Mouse (Mus musculus) embryo, embryonic 10.5 days (tissue): ENCODE measurements around the gene Kank3.
"Not testable (repeated sequence)": the region's sequence is repeated elsewhere in the genome, so short reads cannot be mapped to it uniquely, and the experiment has no call there.

Source experiments
- DNase-seq: peaks from one replicate; pipeline ENCODE4 v3.0.0-alpha.2; 2015; ENCODE audit warnings: low spot score

Kank3 gene

DNA sequence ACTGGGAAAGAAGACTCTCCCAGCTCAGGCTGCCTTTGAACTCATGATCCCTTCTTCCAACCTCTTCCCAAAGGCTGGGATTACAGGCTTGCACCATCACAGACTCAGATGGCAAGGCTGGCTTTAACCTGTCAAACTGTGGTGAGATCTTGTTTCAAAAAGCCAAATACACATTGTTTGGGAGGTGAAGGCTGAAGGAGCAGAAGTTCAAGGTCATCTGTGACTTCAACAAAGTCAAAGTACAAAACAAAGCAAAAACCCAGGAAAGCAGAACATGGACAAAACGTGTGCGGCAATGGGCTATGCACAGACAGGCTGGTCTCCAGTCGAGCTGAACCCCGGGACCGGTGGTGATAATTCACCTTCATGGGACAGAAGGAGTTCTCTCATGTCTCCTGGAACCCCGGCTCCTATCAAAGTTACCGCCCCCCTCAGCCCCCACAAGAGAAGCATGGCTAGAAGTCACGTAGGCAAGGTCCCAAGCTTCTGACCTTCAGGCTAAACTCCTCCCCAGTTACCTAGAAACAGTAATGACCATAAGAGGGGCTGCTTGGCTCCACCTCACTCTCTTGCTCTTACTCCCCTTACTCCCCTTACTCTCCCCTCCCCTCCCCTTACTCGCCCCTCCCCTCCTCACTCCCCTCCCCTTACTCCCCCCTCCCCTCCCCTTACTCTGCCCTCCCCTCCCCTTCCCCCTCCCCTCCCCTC is 3.0 kb upstream of the Kank3 start:
- no peak for DNase-seq

DNA sequence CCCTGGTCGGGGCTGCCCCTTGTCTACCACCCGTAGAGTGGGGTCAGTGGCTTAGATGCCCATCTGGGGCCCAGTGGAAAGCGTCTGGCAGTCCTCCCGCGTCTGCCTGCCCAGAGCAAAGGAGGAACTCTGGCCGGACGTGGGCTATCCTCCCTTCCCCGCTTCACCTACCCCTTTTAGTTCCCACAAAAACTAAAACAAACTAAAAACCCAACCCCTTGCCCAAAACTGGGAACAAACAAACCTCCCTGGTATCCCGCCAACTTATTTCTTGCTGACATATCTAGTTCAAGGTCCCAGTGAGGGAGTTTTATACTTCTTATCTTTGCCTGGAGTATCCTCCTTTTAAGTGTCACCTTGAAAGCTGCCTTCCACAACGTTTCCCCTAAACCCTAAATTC is 2.1 kb upstream of the Kank3 start:
- DNase-seq, result no peak

DNA sequence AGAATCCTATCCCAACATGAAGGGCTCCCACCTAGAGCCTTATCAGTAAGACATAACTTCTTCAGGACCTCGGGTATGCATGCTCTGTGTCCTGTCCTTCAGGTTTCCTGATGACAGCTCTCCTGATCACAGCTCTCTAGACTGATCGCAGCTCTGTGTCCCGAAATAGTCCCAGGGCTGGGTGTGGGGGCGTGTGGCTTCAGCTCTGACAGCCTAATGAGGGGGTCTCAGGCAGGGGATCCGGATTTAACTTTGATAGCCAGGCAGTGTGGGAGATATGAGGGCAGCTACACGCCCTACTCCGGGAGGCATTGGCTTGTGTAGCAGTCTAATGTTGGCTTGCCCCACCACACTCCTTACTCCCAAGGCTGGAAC is 810 bp downstream of the Kank3 start:
- no peak for DNase-seq

DNA sequence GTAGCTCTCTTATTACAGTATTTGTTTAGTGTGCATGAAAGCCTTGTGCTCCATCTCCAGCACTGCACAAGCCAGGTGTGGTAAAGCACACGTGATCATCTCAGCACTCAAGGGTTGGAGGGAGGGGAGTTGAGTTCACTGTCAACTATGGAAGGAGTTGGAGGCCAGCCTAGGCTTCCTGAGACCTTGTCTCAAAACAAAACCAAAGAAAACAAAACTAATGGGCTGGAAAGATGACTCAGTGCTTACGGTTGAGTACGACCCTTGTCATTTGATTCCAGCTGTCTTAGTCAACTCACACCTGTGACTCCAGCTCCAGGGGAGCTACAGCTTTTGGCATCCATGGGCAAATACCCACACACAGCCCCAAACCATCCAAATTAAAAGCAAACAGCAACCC is 2.2 kb downstream of the Kank3 start:
- no peak for DNase-seq

DNA sequence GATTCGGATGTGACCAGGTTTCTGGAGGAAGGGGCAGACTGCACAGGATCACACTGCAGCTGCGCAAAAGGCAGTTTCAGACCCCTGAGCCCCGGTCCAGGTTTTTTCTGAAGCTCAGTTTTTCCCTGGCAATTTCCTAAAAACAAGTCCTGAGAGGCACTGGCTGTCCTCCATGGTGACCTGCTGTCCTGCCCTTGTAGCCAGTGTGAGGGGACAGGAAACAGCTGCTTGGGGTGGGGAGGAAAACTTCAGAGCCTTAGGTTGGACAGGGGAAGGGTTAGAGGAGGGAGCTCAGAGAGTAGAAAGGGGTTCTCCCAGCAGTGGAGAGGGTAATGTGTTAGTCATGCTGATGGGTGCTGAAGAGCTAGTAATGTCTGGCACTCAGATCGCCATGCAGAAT is 2.7 kb downstream of the Kank3 start:
- no peak for DNase-seq

DNA sequence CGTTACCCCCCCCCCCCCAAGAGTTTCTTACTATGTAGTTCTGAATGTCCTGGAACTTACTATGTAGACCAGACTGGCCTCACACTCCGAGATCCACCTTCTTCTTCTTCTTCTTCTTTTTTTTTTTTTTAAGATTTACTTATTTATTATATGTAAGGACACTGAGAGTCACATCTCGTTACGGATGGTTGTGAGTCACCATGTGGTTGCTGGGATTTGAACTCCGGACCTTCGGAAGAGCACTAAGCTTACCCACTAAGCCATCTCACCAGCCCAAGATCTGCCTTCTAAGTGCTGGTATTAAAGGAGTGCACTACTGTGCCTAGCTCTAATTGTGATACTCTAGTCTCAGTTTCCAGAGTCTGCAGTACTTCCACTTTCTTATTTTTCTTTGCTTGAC is 5.1 kb downstream of the Kank3 start:
- no peak for DNase-seq

DNA sequence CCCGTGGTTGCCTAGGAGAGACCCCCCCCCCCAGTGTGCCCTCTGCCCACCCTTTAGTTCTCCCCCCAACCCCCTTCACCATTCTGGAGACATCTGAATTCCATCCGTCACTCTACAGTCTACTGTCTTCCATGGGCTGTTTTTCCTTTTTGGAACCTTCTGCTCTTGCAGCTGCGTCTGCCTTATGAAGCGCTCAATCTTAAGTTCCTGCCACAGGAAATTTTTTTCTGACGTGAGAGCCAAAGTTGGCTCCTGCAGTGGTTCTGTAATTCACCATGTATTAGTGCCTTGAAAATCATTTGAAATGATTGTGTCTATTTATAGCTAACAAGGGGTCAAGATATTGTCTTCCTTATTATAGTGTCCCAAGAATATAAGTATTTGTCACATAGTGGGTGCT is 6.3 kb downstream of the Kank3 start:
- DNase-seq, result no peak

DNA sequence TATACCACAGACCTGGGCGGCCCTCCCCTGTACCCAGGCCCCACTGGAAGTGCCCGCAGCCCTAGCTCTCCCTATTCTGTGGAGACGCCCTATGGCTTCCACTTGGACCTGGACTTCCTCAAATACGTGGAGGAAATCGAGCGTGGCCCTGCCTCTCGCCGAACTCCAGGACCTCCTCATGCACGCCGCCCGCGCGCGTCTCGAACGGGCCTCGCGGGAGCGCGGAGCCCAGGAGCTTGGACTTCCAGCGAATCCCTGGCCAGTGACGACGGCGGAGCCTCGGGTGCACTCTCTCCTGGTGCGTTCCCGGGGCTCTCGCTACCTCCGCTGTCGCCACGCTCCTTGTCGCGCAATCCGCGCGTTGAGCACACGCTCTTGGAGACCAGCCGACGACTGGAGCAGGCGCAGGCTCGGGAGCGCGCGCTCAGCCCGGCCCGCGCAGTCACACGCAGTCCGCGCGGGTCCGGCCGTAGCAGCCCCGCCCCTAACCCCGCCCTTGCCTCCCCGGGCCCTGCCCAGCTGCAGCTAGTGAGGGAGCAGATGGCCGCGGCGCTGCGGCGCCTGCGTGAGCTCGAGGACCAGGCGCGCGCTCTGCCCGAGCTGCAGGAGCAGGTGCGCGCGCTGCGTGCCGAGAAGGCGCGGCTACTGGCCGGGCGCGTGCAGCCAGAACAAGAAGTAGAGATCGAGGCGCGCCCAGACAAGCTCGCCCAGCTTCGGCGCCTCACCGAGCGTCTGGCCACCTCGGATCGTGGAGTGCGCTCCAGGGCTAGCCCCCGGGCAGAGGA is 7.1 kb downstream of the Kank3 start:
- peak; percentile 97 for DNase-seq

DNA sequence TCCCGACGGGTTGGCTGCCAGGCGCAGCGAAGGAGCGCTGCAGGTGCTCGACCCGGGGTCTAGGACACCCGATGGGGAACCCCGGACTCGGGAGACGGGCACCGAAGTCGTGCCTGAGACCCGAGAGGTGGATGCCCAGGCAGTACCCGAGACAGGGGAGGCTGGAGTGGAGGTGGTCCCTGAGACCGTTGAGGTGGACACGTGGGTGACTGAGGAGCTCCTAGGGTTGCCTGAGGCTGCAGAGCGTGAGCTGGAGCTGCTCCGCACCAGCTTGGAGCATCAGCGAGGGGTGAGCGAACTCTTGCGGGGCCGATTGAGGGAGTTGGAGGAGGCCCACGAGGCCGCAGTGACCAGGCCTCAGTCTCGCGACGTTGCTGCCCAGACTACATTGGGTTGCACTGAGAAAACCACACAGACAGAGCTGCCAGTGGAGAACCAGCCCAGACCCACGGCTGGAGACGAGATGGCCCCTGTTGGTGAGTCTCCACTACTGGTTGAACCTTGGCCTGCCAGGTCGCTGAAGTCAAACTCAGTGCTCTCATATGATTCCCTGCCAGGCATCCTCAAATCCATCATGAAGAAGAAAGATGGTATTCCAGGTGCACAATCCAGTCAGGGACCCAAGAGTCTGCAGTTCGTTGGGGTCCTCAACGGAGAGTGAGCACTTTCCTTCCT is 7.8 kb downstream of the Kank3 start:
- no peak for DNase-seq

DNA sequence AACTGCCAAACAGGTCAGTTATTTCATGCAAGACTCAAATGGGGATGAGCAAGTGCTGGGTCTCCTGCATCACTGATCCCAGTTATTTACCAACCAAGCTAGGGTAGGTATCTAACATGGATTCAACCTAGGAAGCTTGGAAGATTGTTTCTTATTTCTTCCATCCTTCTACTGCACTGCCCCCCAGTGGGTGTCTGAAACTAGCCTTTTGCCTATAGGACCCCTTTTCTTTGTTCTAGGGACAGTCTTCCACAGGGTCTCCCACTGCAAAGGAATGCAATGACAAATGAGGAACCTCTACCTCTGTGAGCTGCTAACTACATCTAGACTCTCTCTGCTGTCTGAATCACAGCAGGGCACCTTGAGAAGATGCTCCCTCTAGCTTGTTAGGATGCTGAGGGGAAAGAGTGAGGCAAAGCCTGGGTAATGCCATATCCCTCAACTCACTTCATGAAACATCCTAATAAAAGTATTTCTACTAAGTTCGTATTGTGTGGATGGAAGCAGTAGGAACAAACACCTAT is 12.2 kb downstream of the Kank3 start:
- no peak for DNase-seq

DNA sequence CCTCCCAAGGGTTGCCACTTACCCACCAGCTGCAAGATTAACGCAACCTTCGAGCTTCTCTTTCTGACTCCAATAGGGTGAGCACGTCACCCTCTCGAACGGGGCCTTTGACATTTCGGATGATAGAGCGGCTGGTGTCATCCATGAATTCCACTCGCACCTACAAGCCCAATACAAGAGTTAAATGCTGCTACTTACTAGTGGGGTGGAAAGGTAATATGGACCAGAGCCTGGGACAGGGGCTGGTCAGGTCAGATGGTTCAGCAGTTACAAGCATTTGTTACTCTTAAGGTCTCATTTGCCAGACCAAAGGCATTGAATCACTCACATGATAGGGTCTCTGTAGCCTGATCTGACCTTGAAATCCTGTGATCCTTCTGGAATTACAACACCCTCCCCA is 12.9 kb downstream of the Kank3 start:
- not testable (repeated sequence) for DNase-seq

DNA sequence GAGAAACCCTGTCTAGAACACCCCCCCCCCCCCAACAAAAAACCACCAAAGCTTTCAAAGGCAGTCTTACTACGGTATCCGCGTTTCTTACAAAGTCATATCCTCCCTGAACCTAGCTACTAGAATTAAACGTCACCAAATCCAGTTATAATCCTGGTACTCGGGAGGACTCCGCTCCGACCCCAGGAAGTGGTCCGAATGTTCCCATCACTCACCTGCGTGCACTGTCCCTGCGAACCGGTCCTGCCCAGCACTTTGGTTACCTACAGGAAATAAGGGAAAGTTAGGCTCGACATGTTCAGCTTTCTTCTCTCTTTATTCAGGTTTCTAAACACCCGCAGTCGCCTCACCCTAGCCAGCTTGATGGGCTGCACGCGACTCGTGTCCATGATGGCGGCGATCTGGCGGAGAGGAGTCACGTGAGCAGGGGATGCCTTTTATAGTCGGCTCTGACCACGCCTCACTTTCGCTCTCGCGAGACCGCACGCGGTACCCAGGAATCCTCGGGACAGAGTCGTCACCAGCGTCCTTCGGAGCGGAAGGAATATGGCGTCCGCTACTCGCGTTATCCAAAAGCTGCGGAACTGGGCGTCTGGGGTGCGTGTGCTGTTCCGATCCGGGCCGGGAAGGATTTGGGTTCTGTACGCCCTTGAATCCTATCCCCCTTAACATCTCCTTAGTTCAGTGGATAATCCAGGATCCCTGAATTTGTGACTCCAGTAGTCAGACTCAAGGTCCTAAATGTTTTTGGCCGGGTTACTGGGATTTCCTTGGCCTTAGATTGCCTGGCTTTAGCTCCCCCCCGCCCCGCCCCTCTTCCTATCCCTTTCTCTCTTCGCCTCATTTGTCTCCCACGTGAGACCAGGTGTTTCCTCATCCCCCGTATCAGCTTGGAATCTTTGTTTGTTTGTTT is 14.0 kb downstream of the Kank3 start, which contains the start of the genes Rps28 and Ndufa7:
Rps28 (minus strand) TSS at position 479 of the 913 bp plus-strand sequence.
Ndufa7 (plus strand) TSS at position 489 of the 913 bp plus-strand sequence.
- peak; percentile 98 for DNase-seq

DNA sequence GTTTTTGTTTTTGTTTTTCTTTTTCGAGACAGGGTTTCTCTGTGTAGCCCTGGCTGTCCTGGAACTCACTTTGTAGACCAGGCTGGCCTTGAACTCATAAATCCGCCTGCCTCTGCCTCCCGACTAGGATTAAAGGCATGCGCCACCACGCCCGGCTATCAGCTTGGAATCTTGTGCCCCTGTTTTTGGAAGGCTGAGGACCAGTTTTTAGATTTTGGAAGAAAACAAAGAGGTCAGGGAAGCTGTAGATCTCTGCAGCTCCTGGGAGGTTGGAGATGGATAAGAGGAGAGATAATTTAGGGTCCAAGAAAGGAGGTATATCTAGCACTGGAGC is 14.6 kb downstream of the Kank3 start:
- not testable (repeated sequence) for DNase-seq

DNA sequence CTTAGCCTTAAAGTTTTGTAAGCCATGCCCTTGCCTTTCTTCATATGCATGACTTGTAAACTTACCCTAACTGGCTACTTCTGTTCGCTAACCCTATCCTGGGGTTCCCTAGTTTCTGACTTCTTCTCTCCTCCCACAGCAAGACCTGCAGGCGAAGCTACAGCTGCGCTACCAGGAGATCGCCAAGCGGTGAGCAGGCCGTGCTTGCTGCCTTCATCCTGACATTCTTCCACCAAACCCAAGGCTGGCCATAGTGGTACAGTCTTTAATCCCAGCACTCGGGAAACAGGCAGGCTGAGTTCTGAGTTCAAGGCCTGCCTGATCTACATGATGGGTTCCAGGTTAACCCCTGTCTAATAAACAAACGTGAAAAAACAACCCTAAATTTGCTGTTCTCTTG is 15.1 kb downstream of the Kank3 start:
- DNase-seq, result no peak

DNA sequence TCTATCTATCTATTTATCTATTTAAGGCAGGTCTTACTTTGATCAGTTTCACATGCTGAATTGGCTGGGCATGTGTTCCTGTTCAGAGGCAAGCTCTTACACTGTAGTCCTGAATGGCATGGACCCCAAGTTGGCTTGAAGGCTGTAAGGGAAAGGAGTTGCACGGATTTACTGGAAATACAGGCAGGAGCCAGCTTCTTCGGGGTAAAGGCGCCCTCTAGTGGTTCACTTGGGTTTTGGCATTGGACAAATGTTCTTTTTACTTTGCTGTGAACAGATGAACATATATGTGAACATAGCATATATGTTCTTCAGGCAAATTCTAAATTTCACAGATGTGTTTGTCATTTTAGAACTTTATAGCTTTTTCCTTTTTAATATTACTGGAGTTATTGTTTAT is 16.5 kb downstream of the Kank3 start:
- peak; percentile 87 for DNase-seq

DNA sequence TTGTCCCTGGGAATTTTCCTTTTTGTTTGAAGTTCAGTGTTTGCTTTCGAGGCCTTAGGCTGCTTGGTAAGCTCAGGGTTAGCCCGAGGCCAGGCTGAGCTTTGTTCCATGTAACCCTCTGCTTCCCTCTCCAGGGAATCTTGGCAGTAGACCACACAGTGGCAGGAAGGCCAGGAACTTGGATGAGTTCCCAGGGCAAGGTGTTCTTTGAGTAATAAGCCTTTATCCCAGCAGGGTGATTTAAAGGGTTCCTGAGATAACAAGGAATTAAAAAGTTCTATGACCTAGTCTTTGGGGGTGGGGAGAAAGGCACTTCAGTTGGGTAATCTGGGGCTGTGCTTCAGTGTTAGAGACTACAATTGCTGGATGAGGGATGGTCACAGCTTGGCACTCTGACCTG is 18.6 kb downstream of the Kank3 start:
- no peak for DNase-seq

DNA sequence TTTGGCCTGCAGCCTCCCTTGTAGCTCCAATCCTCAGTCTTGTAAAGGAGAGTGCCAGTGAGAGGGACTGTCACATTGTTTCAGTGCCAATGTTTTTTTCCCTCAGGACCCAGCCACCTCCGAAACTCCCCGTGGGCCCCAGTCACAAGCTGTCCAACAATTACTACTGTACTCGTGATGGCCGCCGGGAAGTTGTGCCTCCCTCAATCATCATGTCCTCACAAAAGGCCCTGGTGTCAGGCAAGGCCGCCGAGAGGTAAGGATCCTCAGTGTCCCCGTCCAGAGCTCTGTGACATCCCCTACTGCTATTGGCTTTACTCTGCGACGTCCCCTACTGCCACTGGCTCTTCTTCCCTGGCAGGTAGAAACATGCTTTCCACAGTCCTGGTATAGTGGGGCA is 19.2 kb downstream of the Kank3 start:
- DNase-seq, result no peak

DNA sequence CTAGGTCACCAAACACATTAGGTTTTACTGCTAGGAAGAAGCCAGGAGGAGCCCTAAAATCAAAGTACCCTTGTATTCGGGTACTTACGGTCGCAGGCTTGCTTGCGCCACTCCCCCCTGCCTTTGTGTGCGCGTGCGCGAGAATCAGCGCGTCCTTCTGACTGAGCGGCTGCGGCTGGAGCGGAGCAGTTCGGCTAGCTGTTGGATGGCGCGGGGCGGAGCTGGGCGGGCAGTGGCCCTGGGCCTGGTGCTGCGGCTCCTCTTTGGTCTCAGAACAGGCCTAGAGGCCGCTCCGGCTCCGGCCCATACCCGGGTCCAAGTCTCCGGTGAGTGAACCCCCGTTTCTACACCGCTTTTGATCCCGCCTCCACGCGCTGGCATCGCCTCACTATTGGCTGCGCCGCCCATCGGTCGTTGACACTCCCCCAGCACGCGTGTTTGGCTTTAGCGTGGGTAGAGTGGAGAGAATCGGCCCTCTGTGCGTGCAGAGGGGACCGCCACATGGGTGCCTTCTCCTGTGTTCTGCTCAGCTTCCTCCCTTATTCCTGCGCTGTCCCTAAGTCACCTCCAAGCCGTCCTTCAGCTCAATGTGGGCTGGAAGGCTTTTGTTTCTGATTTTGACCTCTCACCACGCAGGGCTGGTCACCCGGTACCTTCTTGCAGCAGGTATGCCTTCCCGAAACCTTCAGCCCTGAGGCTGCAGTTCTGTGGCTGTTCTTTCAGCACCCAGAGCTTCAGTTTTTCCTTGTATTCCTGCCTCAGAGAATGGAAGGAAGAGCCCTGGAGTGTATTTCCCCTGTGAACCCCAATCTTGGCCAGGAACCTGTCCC is 32.9 kb downstream of the Kank3 start, which contains the start of gene Cd320:
Cd320 (plus strand) TSS at position 126 of the 830 bp plus-strand sequence.
- DNase-seq, result peak; percentile 95

DNA sequence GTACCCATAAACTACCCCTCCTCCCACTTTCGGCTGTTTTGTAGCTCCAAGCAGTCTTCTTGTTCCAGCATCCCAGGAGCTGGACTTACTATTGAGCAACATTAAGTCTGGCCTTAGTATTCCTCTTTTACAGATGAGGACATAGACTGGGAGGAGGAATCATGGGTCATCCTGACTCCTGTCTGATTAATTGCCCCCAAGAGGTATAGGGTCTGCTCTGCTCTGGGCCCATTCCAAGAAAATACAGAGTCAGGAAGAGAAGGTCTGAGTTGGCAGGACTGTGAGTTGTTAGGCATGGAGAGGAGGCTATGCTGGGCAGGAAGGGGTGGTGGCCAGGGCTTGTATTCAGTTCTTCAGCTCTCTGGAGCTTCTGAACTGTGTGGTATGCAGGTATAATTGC is 33.9 kb downstream of the Kank3 start:
- DNase-seq, result no peak

DNA sequence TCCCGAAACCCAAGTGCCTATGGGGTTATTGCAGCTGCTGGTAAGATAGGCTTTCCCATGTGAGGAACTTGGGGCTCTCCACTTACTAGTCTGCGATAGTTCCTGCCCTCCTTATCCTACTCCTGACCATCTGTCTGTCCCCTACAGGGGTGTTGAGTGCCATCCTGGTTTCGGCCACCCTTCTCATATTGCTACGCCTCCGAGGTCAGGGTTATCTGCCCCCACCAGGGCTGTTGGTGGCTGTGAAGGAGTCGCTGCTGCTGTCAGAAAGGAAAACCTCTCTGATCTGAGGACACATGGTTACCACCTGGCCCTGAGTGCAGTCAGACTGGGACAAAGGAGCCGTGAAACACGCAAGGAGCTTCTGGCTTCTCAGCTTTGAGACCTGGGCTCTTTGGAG is 37.8 kb downstream of the Kank3 start:
- no peak for DNase-seq

DNA sequence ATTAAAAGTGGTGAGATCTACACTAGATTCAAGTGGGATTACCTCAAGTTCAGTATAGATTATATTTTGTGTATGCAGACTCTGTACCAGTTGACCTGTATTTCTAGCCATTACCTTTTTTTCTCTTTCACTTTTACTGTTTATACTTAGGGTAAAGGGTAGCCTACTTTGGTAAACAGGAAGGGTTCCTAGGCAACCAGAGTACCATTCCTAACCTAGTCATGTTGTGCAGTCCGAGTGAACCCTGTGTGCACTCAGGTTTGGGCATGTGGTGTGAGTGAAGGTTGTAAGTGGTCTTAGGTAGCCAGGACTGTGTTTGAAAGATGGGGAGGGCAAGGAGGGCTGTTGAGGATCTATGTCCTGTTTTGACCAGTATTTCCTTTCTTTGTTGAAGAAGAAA is 41.0 kb downstream of the Kank3 start:
- DNase-seq, result no peak
